Mouse (Mus musculus): ENCODE data around the gene Rab7. TPM values are rescaled to one million over a fixed set of nuclear protein-coding genes. Genes with fewer than 3 reads are reported as not detected.
A peak's percentile ranks its signal among the peaks of the same experiment; 100 is the strongest.

Gene Rab7
- polyA plus RNA-seq, 1 experiment from 2014 or later: 246 TPM

DNA sequence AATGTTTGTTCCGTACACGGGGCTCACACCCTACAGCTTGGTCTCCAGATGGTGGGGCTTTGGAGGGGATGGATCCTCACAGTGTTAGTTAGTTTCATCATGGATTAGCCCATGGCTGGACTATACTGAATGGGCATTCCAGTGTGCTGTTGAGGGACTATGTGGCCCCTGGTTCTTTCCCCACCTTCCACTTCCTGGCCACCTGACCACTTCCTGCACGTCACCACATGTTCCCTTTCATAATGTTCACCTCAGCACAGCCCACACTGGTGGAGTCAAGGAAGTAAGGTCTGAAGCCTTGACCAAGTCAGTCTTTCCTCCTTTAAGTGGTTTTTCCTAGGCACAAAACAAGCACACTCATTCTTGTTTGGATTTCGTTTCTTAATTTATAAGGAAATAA, 15.5 kb upstream of the Rab7 start:
- no peak for ATAC-seq (ENCODE audit: insufficient number of reproducible peaks, insufficient read depth, low FRiP score, low read depth)
- WGBS: 83% methylated on average over 4 of the region's 4 CpGs

DNA sequence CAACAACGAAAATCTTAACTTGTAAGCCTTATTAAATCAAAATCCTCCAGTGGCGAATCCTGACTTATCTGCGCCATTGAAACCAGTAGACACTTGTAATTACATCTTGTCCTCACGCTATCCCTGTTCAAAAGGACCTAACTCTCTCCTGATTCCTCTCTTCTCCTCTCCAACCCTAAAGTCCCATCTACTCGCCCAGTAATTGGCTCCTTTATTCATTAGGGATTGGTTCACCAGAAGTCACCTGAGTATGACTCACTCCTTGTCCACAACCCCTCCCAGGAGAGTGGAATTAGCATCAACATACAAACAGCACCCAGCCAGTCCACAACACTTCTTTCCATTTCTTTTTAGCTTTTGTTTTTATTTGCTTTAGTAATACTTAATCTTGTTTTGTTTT, 14.8 kb upstream of the Rab7 start:
- H3K9me3 ChIP-seq (ENCODE audit: control insufficient read depth, low read depth, low read length): no peaks in the 10 kb centered on the region
- H3K4me3 ChIP-seq (ENCODE audit: low read depth, low read length): no peak overlapping the region
- no peaks in the 10 kb centered on the region for H3K36me3 ChIP-seq (ENCODE audit: control insufficient read depth, insufficient read depth, low read length)
- 78% methylated on average over 5 of the region's 5 CpGs for WGBS
- no peaks in the 10 kb centered on the region for H3K27me3 ChIP-seq (ENCODE audit: control insufficient read depth, insufficient read depth, low read length)
- no peak overlapping the region for H3K4me2 ChIP-seq (replicated peaks; ENCODE audit: low read depth, low read length)
- ATAC-seq (ENCODE audit: insufficient number of reproducible peaks, insufficient read depth, low FRiP score, low read depth): no peak
- H3K27ac ChIP-seq (ENCODE audit: low read length): no peak overlapping the region
- no peaks in the 10 kb centered on the region for H3K4me1 ChIP-seq (ENCODE audit: control insufficient read depth, insufficient read depth, low read length)
- H3K9ac ChIP-seq (replicated peaks; ENCODE audit: low read depth, low read length): no peak overlapping the region

More for the DNA sequence above, 15.5 kb upstream of the Rab7 start:
- Histone ChIP-seq H3K4me2 (replicated peaks; ENCODE audit: low read depth, low read length) (no peak overlapping the region), H3K27ac (ENCODE audit: low read length) (no peak overlapping the region), H3K36me3 (ENCODE audit: control insufficient read depth, insufficient read depth, low read length) (no peaks in the 10 kb centered on the region), H3K27me3 (ENCODE audit: control insufficient read depth, insufficient read depth, low read length) (no peaks in the 10 kb centered on the region), H3K9me3 (ENCODE audit: control insufficient read depth, low read depth, low read length) (no peaks in the 10 kb centered on the region), H3K4me1 (ENCODE audit: control insufficient read depth, insufficient read depth, low read length) (no peaks in the 10 kb centered on the region), H3K9ac (replicated peaks; ENCODE audit: low read depth, low read length) (no peak overlapping the region), H3K4me3 (ENCODE audit: low read depth, low read length) (no peak overlapping the region)

GRCm38 (mm10) chr6:88056866-88057265, 11.8 kb upstream of the Rab7 start:
- Histone ChIP-seq H3K9ac (replicated peaks; ENCODE audit: low read depth, low read length) (no peak overlapping the region), H3K36me3 (ENCODE audit: control insufficient read depth, insufficient read depth, low read length) (no peaks in the 10 kb centered on the region), H3K4me2 (replicated peaks; ENCODE audit: low read depth, low read length) (no peak overlapping the region), H3K27me3 (ENCODE audit: control insufficient read depth, insufficient read depth, low read length) (no peaks in the 10 kb centered on the region), H3K9me3 (ENCODE audit: control insufficient read depth, low read depth, low read length) (no peaks in the 10 kb centered on the region), H3K27ac (ENCODE audit: low read length) (no peak overlapping the region), H3K4me3 (ENCODE audit: low read depth, low read length) (no peak overlapping the region), H3K4me1 (ENCODE audit: control insufficient read depth, insufficient read depth, low read length) (no peaks in the 10 kb centered on the region)
- ATAC-seq (ENCODE audit: insufficient number of reproducible peaks, insufficient read depth, low FRiP score, low read depth): no peak
- WGBS: 87% methylated on average over 5 of the region's 5 CpGs

DNA sequence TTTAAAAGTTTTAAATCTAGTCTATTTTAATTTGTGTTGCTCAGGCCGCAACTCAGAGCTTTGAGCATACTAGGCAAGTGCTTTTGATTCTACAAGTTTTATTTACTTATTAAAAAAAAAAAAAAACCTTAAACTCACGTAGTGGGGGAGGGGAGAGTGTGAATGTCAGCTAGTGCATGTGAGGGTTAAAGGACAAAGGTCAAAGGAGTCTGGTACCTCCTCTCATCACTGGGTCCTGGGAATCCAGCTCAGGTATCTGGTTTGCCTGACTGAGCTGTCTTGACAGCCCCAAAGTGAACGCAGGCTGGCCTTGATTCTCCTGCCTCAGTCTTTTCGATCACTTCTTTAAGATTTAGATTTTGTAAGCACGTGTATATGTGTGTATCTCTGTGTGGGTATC, 10.6 kb upstream of the Rab7 start:
- Histone ChIP-seq H3K36me3 (ENCODE audit: control insufficient read depth, insufficient read depth, low read length) (no peaks in the 10 kb centered on the region), H3K4me2 (replicated peaks; ENCODE audit: low read depth, low read length) (no peak overlapping the region), H3K27me3 (ENCODE audit: control insufficient read depth, insufficient read depth, low read length) (no peaks in the 10 kb centered on the region), H3K4me1 (ENCODE audit: control insufficient read depth, insufficient read depth, low read length) (no peaks in the 10 kb centered on the region), H3K4me3 (ENCODE audit: low read depth, low read length) (no peak overlapping the region), H3K27ac (ENCODE audit: low read length) (no peak overlapping the region), H3K9me3 (ENCODE audit: control insufficient read depth, low read depth, low read length) (no peaks in the 10 kb centered on the region), H3K9ac (replicated peaks; ENCODE audit: low read depth, low read length) (no peak overlapping the region)
- WGBS: 63% methylated on average over 5 of the region's 5 CpGs
- ATAC-seq (ENCODE audit: insufficient number of reproducible peaks, insufficient read depth, low FRiP score, low read depth): no peak

- ATAC-seq (ENCODE audit: insufficient number of reproducible peaks, insufficient read depth, low FRiP score, low read depth): no peak
- no peak overlapping the region for H3K4me2 ChIP-seq (replicated peaks; ENCODE audit: low read depth, low read length)
- H3K9ac ChIP-seq (replicated peaks; ENCODE audit: low read depth, low read length): no peak overlapping the region
- H3K27ac ChIP-seq (ENCODE audit: low read length): no peak overlapping the region
- no peaks in the 10 kb centered on the region for H3K4me1 ChIP-seq (ENCODE audit: control insufficient read depth, insufficient read depth, low read length)
- H3K4me3 ChIP-seq (ENCODE audit: low read depth, low read length): no peak overlapping the region
- WGBS: 36% methylated on average over 9 of the region's 9 CpGs
- no peaks in the 10 kb centered on the region for H3K9me3 ChIP-seq (ENCODE audit: control insufficient read depth, low read depth, low read length)
- no peaks in the 10 kb centered on the region for H3K27me3 ChIP-seq (ENCODE audit: control insufficient read depth, insufficient read depth, low read length)
- H3K36me3 ChIP-seq (ENCODE audit: control insufficient read depth, insufficient read depth, low read length): no peaks in the 10 kb centered on the region
These were observed 9.2 kb upstream of the Rab7 start for GRCm38 (mm10) chr6:88054081-88054835.

- no peak overlapping the region for H3K4me3 ChIP-seq (ENCODE audit: low read depth, low read length)
- H3K9me3 ChIP-seq (ENCODE audit: control insufficient read depth, low read depth, low read length): no peaks in the 10 kb centered on the region
- no peak overlapping the region for H3K4me2 ChIP-seq (replicated peaks; ENCODE audit: low read depth, low read length)
- no peaks in the 10 kb centered on the region for H3K4me1 ChIP-seq (ENCODE audit: control insufficient read depth, insufficient read depth, low read length)
- H3K27me3 ChIP-seq (ENCODE audit: control insufficient read depth, insufficient read depth, low read length): no peaks in the 10 kb centered on the region
- H3K36me3 ChIP-seq (ENCODE audit: control insufficient read depth, insufficient read depth, low read length): no peaks in the 10 kb centered on the region
- 52% methylated on average over 11 of the region's 11 CpGs for WGBS
- H3K9ac ChIP-seq (replicated peaks; ENCODE audit: low read depth, low read length): no peak overlapping the region
- H3K27ac ChIP-seq (ENCODE audit: low read length): no peak overlapping the region
- no peak for ATAC-seq (ENCODE audit: insufficient number of reproducible peaks, insufficient read depth, low FRiP score, low read depth)
These were observed 8.4 kb upstream of the Rab7 start for GRCm38 (mm10) chr6:88053228-88054080.

DNA sequence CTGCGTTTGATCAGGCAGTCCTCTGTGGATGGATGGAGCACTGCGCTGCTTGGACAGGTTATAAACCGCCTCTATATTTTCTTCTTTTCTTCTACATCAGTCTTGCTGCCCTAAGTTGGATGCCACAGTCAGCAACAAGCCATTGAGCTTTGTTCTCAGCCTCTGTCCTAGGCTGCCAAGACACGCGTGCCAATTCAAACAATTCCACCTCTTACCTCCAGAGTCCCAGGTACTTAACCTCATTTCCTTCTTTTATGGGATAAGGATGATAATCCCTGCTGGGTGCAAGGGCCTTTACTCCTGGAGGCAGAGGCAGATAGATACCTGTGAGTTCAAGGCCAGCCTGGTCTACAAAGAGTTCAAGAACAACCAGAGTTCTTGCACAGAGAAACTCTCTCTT, 6.1 kb upstream of the Rab7 start:
- Histone ChIP-seq H3K4me2 (replicated peaks; ENCODE audit: low read depth, low read length) (no peak overlapping the region), H3K4me3 (ENCODE audit: low read depth, low read length) (no peak overlapping the region), H3K36me3 (ENCODE audit: control insufficient read depth, insufficient read depth, low read length) (no peaks in the 10 kb centered on the region), H3K27ac (ENCODE audit: low read length) (no peak overlapping the region), H3K9me3 (ENCODE audit: control insufficient read depth, low read depth, low read length) (no peaks in the 10 kb centered on the region), H3K4me1 (ENCODE audit: control insufficient read depth, insufficient read depth, low read length) (no peaks in the 10 kb centered on the region), H3K9ac (replicated peaks; ENCODE audit: low read depth, low read length) (no peak overlapping the region), H3K27me3 (ENCODE audit: control insufficient read depth, insufficient read depth, low read length) (no peaks in the 10 kb centered on the region)
- 92% methylated on average over 5 of the region's 5 CpGs for WGBS
- no peak for ATAC-seq (ENCODE audit: insufficient number of reproducible peaks, insufficient read depth, low FRiP score, low read depth)

- ATAC-seq (ENCODE audit: insufficient number of reproducible peaks, insufficient read depth, low FRiP score, low read depth): peak; percentile 54
- no peak overlapping the region for H3K9ac ChIP-seq (replicated peaks; ENCODE audit: low read depth, low read length)
- no peak overlapping the region for H3K4me2 ChIP-seq (replicated peaks; ENCODE audit: low read depth, low read length)
- H3K9me3 ChIP-seq (ENCODE audit: control insufficient read depth, low read depth, low read length): no peaks in the 10 kb centered on the region
- WGBS: 59% methylated on average over 6 of the region's 6 CpGs
- no peaks in the 10 kb centered on the region for H3K36me3 ChIP-seq (ENCODE audit: control insufficient read depth, insufficient read depth, low read length)
- peaks cover 2% of the 10 kb centered on the region for H3K4me1 ChIP-seq (ENCODE audit: control insufficient read depth, insufficient read depth, low read length)
- peak overlapping the region; percentile 44; the same call in 1 of the 2 replicates for H3K27ac ChIP-seq (ENCODE audit: low read length)
- H3K4me3 ChIP-seq (ENCODE audit: low read depth, low read length): no peak overlapping the region
- H3K27me3 ChIP-seq (ENCODE audit: control insufficient read depth, insufficient read depth, low read length): no peaks in the 10 kb centered on the region
These were observed 3.9 kb upstream of the Rab7 start for GRCm38 (mm10) chr6:88049008-88049407.

Measured in stomach, embryonic 14.5 days (tissue).